Mouse (Mus musculus) embryonic fibroblast, embryonic 13.5 days (primary cell): ENCODE measurements around the gene Mknk2.

Experiments used
- CTCF ChIP-seq: IDR thresholded peaks from 2 replicates; pipeline ENCODE4 v1.5.1; 2011; ENCODE audit warnings: mild to moderate bottlenecking, control low read depth, low read length, moderate library complexity, borderline replicate concordance; ENCODE audit not compliant: insufficient read depth
- POLR2A ChIP-seq: IDR thresholded peaks from 2 replicates; pipeline ENCODE4 v1.6.1; 2011; ENCODE audit warnings: low read depth, mild to moderate bottlenecking, control low read depth, low read length, moderate library complexity

GRCm38 (mm10) chr10:80664197-80665015 is 13.5 kb downstream of the Mknk2 start:
- TF ChIP-seq CTCF (no peak), POLR2A (no peak)
